Mouse (Mus musculus) limb, embryonic 14.5 days (tissue): ENCODE results near the gene Mlxip. TPM values are rescaled to one million over a fixed set of nuclear protein-coding genes. Genes with fewer than 3 reads are reported as not detected.
A peak's percentile ranks its signal among the peaks of the same experiment; 100 is the strongest.

ENCODE experiments used
- ATAC-seq: fragments of 200-750 bp; cut with Nextera tagmentation; 2 replicates; pipeline ENCODE4 v1.8.0; 2017; ENCODE audit warnings: low read depth, moderate number of reproducible peaks, moderate TSS enrichment; ENCODE audit not compliant: low FRiP score
- DNase-seq: peaks from one replicate; pipeline ENCODE4 v3.0.0-alpha.2; 2015; ENCODE audit warnings: low spot score
- H3K27ac ChIP-seq: fragments of 300-500 bp; sonication (generic); replicated peaks from 2 replicates; pipeline ENCODE4 v1.5.1; 2014; ENCODE audit warnings: low read depth, mild to moderate bottlenecking, low read length, moderate library complexity, mixed read lengths
- H3K27me3 ChIP-seq: fragments of 300-500 bp; sonication (generic); 2 replicates; pipeline ENCODE4 v1.6.1; 2014; ENCODE audit warnings: low read length, mixed read lengths; ENCODE audit not compliant: control insufficient read depth, insufficient read depth
- H3K36me3 ChIP-seq: fragments of 300-500 bp; sonication (generic); 2 replicates; pipeline ENCODE4 v1.6.1; 2014; ENCODE audit warnings: mild to moderate bottlenecking, low read length, moderate library complexity, mixed read lengths; ENCODE audit not compliant: control insufficient read depth, insufficient read depth
- H3K4me1 ChIP-seq: fragments of 300-500 bp; sonication (generic); 2 replicates; pipeline ENCODE4 v1.6.1; 2014; ENCODE audit warnings: antibody characterized with exemption, low read length, mixed read lengths; ENCODE audit not compliant: control insufficient read depth, insufficient read depth
- H3K4me2 ChIP-seq: fragments of 300-500 bp; sonication (generic); replicated peaks from 2 replicates; pipeline ENCODE4 v1.6.1; 2014; ENCODE audit warnings: low read depth, mild to moderate bottlenecking, low read length, moderate library complexity; ENCODE audit not compliant: severe bottlenecking
- H3K4me3 ChIP-seq: fragments of 300-500 bp; sonication (generic); replicated peaks from 2 replicates; pipeline ENCODE4 v1.5.1; 2014; ENCODE audit warnings: low read length
- H3K9ac ChIP-seq: fragments of 300-500 bp; sonication (generic); 2 replicates; pipeline ENCODE4 v1.6.1; 2014; ENCODE audit warnings: mild to moderate bottlenecking, low read depth, low read length, moderate library complexity; ENCODE audit not compliant: severe bottlenecking
- H3K9me3 ChIP-seq: fragments of 300-500 bp; sonication (generic); 2 replicates; pipeline ENCODE4 v1.6.1; 2016; ENCODE audit warnings: low read length; ENCODE audit not compliant: control insufficient read depth
- POLR2A ChIP-seq: fragments of 200-500 bp; IDR thresholded peaks from 2 replicates; pipeline ENCODE4 v1.8.0; 2012; ENCODE audit warnings: inconsistent platforms, mild to moderate bottlenecking, moderate library complexity, borderline replicate concordance; ENCODE audit not compliant: insufficient read depth, insufficient read length; ENCODE audit errors: extremely low read depth
- WGBS: fragments of 180-500 bp; shearing (Covaris S2); extraction: QIAGEN DNeasy Blood & Tissue Kit; methylation state at CpG from one replicate; pipeline ENCODE4 v1.1.7; 2014; 5-methylcytosine and 5-hydroxymethylcytosine counted together
- polyA plus RNA-seq, 2 experiments: library from polyadenylated mRNA; depleted of rRNA in 1 of 2; stranded (reverse) in 1 of 2; unstranded in 1 of 2; fragments of >200 nt; fragmentation: Nextera tagmentation in 1 of 2; extraction: Ambion mirVana in 1 of 2; gene quantifications; 2 replicates each; pipeline versions ENCODE4 v1.2.1 to v1.2.3; 2012 to 2014

Gene Mlxip
- polyA plus RNA-seq, 2 experiments, result 16.5 to 28.3 TPM

DNA sequence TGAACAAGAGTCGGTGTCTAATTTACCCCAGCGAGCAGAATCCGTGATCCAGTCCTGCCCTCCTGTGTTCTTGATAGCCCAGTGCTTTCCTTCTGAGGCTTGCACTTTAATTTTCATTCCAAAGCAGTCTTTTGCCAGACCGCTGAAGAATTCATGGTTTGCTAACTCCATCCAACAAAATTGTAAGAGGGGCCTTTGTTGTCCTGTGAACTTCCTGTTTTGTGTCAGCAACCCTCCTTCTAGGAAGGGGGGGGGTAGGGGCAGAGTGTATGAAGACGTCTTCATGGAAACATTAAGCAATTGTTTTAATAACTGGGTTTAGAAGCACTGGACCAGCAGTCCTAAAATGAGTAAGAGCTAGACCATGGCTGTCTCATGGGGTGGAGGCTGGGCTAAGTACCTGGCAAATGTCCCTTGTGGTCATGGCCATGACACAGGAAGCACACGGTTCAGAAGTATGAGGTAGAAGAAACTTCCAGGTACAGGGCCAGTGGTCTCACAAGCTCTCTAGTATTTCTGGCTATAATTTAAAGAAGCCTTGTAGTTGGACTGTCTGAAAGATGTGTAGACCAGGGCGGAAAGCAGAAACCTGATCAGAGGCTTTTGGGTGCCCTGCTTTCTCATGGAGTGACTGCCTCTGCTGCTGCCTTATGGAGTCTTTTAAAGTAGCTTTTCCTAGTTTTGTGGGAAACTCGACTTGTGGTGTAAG lies 41.6 kb downstream of the Mlxip start:
- no peak for TF ChIP-seq POLR2A
- Histone ChIP-seq H3K4me3 (no peak overlapping the region), H3K4me2 (no peak overlapping the region), H3K4me1 (0 out of 2 replicates have a peak, but pooled peaks cover 2% of the 10 kb centered on the region), H3K9me3 (no peaks in the 10 kb centered on the region), H3K36me3 (peaks cover 8% of the 10 kb centered on the region; the same call in 1 of the 2 replicates), H3K27me3 (no peaks in the 10 kb centered on the region), H3K27ac (no peak overlapping the region), H3K9ac (no peak overlapping the region)
- 62% methylated on average over 8 of the region's 8 CpGs for WGBS
- no peak for ATAC-seq
- DNase-seq, result no peak

GRCm38 (mm10) chr5:123436780-123437175 lies 42.2 kb downstream of the Mlxip start:
- ATAC-seq (peak; percentile 50; the same call in 1 of the 2 replicates), DNase-seq (peak; percentile 81)
- Histone ChIP-seq H3K4me3 (no peak overlapping the region), H3K4me1 (0 out of 2 replicates have a peak, but pooled peaks cover 2% of the 10 kb centered on the region), H3K27me3 (no peaks in the 10 kb centered on the region), H3K27ac (no peak overlapping the region), H3K9ac (no peak overlapping the region), H3K9me3 (no peaks in the 10 kb centered on the region), H3K4me2 (no peak overlapping the region), H3K36me3 (peaks cover 9% of the 10 kb centered on the region)
- no peak for TF ChIP-seq POLR2A
- 38% methylated on average over 4 of the region's 4 CpGs for WGBS

GRCm38 (mm10) chr5:123438381-123438780 lies 43.8 kb downstream of the Mlxip start:
- Histone ChIP-seq H3K4me3 (no peak overlapping the region), H3K4me2 (no peak overlapping the region), H3K27ac (no peak overlapping the region), H3K9ac (no peak overlapping the region), H3K4me1 (no peaks in the 10 kb centered on the region), H3K27me3 (no peaks in the 10 kb centered on the region), H3K36me3 (peaks cover 25% of the 10 kb centered on the region), H3K9me3 (no peaks in the 10 kb centered on the region)
- no peak for DNase-seq
- WGBS, result 89% methylated on average over 3 of the region's 3 CpGs
- no peak for TF ChIP-seq POLR2A
- ATAC-seq, result no peak

GRCm38 (mm10) chr5:123439312-123439711 lies 44.7 kb downstream of the Mlxip start:
- Histone ChIP-seq H3K4me3 (no peak overlapping the region), H3K9ac (no peak overlapping the region), H3K27me3 (no peaks in the 10 kb centered on the region), H3K4me2 (no peak overlapping the region), H3K27ac (no peak overlapping the region), H3K4me1 (no peaks in the 10 kb centered on the region), H3K36me3 (peaks cover 30% of the 10 kb centered on the region), H3K9me3 (no peaks in the 10 kb centered on the region)
- TF ChIP-seq POLR2A, result no peak
- DNase-seq (no peak), ATAC-seq (no peak)
- WGBS, result 96% methylated on average over 1 of the region's 1 CpGs

DNA sequence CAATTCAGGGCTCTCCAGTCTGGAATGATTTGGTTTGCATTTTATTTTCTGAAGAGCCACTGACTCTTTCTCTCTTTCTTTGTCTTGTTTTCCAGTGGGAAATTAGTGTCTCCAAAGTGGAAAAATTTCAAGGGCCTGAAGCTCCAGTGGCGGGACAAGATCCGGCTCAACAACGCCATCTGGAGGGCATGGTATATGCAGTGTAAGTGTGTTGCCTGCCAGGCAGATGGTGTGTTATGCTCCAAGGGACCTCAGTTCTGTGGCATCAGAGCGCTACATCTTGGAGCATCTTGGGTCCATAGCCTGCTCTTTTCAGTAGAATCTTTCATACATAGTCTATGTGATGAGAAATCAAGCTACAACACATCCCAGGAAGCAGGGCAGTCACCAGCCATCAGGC lies 45.3 kb downstream of the Mlxip start:
- Histone ChIP-seq H3K9me3 (no peaks in the 10 kb centered on the region), H3K4me2 (no peak overlapping the region), H3K9ac (no peak overlapping the region), H3K36me3 (peaks cover 34% of the 10 kb centered on the region), H3K27ac (no peak overlapping the region), H3K27me3 (no peaks in the 10 kb centered on the region), H3K4me3 (no peak overlapping the region), H3K4me1 (no peaks in the 10 kb centered on the region)
- no peak for DNase-seq
- no peak for TF ChIP-seq POLR2A
- no peak for ATAC-seq
- WGBS, result 80% methylated on average over 4 of the region's 4 CpGs
